Mouse (Mus musculus): ENCODE measurements around the gene Thsd4.

- no peak for TF ChIP-seq CTCF (IDR thresholded peaks at IDR 0.05)
- no peak for TF ChIP-seq EP300 (IDR thresholded peaks at IDR 0.05)
Measured at GRCm38 (mm10) chr9:60077761-60078160, 444.1 kb downstream of the Thsd4 start.
